Mouse (Mus musculus) embryo, embryonic 9.5 days (tissue): ENCODE measurements around the gene Itgal.

ENCODE experiments used
- DNase-seq: peaks from one replicate; pipeline ENCODE4 v3.0.0-alpha.2; 2017; ENCODE audit errors: extremely low spot score

The Itgal gene

GRCm38 (mm10) chr7:127378310-127378921, 82.4 kb downstream of the Itgal start:
- no peak for DNase-seq
